24 mouse cellular contexts compared by ENCODE assay signal in genomic region chr7:83635726-83636125, GRCm38 (mm10). TPM values are rescaled to one million over a fixed set of nuclear protein-coding genes. Genes with fewer than 3 reads are reported as not detected.
A peak's percentile ranks its signal among the peaks of the same experiment; 100 is the strongest.
DNase-seq lines count a peak whose midpoint lies in the region; ATAC-seq and TF ChIP-seq lines count a peak whose summit lies in the region.
"Had no signal": no experiment of that assay in that cellular context is flagged by ENCODE, and none has a peak within 500 bp of the region (broad histone marks: within the 10 kb centered on the region; RNA-seq: fewer than 3 reads in every experiment).

No protein-coding gene starts in this region.

- no peaks in the 10 kb centered on the region for H3K27me3 ChIP-seq in forebrain, embryonic 14.5 days (replicated peaks; ENCODE audit: control insufficient read depth, insufficient read depth, low read length)
- no peaks in the 10 kb centered on the region for H3K27me3 ChIP-seq in forebrain, embryonic 13.5 days
- no peaks in the 10 kb centered on the region for H3K27me3 ChIP-seq in liver, adult 2 months (ENCODE audit: control insufficient read depth, insufficient read depth, low read length)
- no peaks in the 10 kb centered on the region for H3K27me3 ChIP-seq in liver, embryonic 11.5 days (replicated peaks; ENCODE audit: control insufficient read depth, insufficient read depth, low read length)
- H3K27me3 ChIP-seq: forebrain, embryonic 15.5 days; heart, embryonic 12.5 days; heart, embryonic 15.5 days had no signal

- no peak for TF ChIP-seq CTCF in liver, adult 2 months (IDR thresholded peaks at IDR 0.05; ENCODE audit: low read depth, low read length)
- no peak for TF ChIP-seq CTCF in brain, embryonic 14.5 days (IDR thresholded peaks at IDR 0.05; ENCODE audit: borderline replicate concordance, extremely low read depth, insufficient read depth, insufficient read length)

- TF ChIP-seq POLR2A in liver, adult 2 months (IDR thresholded peaks at IDR 0.05; ENCODE audit: extremely low read depth, insufficient read depth, low read length): no peak
- no peak for TF ChIP-seq POLR2A in brain, embryonic 14.5 days (IDR thresholded peaks at IDR 0.05; ENCODE audit: borderline replicate concordance, extremely low read depth, insufficient read depth, insufficient read length, poor library complexity, severe bottlenecking)

- H3K9ac ChIP-seq in forebrain, embryonic 14.5 days (ENCODE audit: low read length): no peak overlapping the region
- no peak overlapping the region for H3K9ac ChIP-seq in forebrain, embryonic 13.5 days
- no peak overlapping the region for H3K9ac ChIP-seq in liver, adult 2 months (ENCODE audit: low read depth, low read length)
- H3K9ac ChIP-seq in liver, embryonic 11.5 days (ENCODE audit: low read depth, low read length): no peak overlapping the region
- H3K9ac ChIP-seq: forebrain, embryonic 15.5 days; heart, embryonic 12.5 days; heart, embryonic 15.5 days; hindbrain, embryonic 14.5 days had no signal

- H3K9me3 ChIP-seq in forebrain, embryonic 14.5 days (replicated peaks; ENCODE audit: control insufficient read depth, low read length): no peaks in the 10 kb centered on the region
- H3K9me3 ChIP-seq in forebrain, embryonic 13.5 days (replicated peaks): no peaks in the 10 kb centered on the region
- no peaks in the 10 kb centered on the region for H3K9me3 ChIP-seq in liver, embryonic 11.5 days (ENCODE audit: control insufficient read depth, low read length)
- H3K9me3 ChIP-seq: forebrain, embryonic 10.5 days; forebrain, embryonic 15.5 days; heart, embryonic 12.5 days; heart, embryonic 15.5 days had no signal

- H3K4me2 ChIP-seq in forebrain, embryonic 14.5 days (ENCODE audit: low read length): no peak overlapping the region
- H3K4me2 ChIP-seq in forebrain, embryonic 13.5 days: no peak overlapping the region
- no peak overlapping the region for H3K4me2 ChIP-seq in liver, embryonic 11.5 days
- H3K4me2 ChIP-seq: forebrain, embryonic 15.5 days; heart, embryonic 12.5 days; heart, embryonic 15.5 days; hindbrain, embryonic 14.5 days had no signal

- no peaks in the 10 kb centered on the region for H3K36me3 ChIP-seq in forebrain, embryonic 14.5 days (ENCODE audit: control insufficient read depth, insufficient read depth, low read length)
- H3K36me3 ChIP-seq in forebrain, embryonic 13.5 days (ENCODE audit: poor library complexity, severe bottlenecking): peaks cover 14% of the 10 kb centered on the region; the same call in 1 of the 2 replicates
- peaks cover 56% of the 10 kb centered on the region for H3K36me3 ChIP-seq in liver, adult 2 months (ENCODE audit: control insufficient read depth, insufficient read depth, low read length)
- no peaks in the 10 kb centered on the region for H3K36me3 ChIP-seq in liver, embryonic 11.5 days (ENCODE audit: control insufficient read depth, insufficient read depth, low read length)
- H3K36me3 ChIP-seq: forebrain, embryonic 15.5 days had no signal

- H3K79me2 ChIP-seq in liver, adult 2 months (ENCODE audit: control insufficient read depth, insufficient read depth, low read length): peaks cover 4% of the 10 kb centered on the region; the same call in 1 of the 2 replicates

- no peak overlapping the region for H3K4me3 ChIP-seq in forebrain, embryonic 14.5 days (ENCODE audit: low read depth, low read length)
- no peak overlapping the region for H3K4me3 ChIP-seq in forebrain, embryonic 13.5 days
- no peak overlapping the region for H3K4me3 ChIP-seq in liver, adult 2 months (ENCODE audit: insufficient read depth, low read depth, low read length)
- H3K4me3 ChIP-seq in liver, embryonic 11.5 days (ENCODE audit: low read depth, low read length): no peak overlapping the region
- H3K4me3 ChIP-seq: forebrain, embryonic 10.5 days; forebrain, embryonic 15.5 days; heart, embryonic 12.5 days; heart, embryonic 15.5 days had no signal

- no peak overlapping the region for H3K27ac ChIP-seq in forebrain, embryonic 14.5 days (ENCODE audit: low read depth, low read length)
- H3K27ac ChIP-seq in forebrain, embryonic 13.5 days: no peak overlapping the region
- peak overlapping the region; percentile 78; the same call in 1 of the 2 replicates for H3K27ac ChIP-seq in liver, adult 2 months (replicated peaks; ENCODE audit: insufficient read depth, low read depth, low read length)
- H3K27ac ChIP-seq in liver, embryonic 11.5 days (ENCODE audit: low read depth, low read length): no peak overlapping the region
- H3K27ac ChIP-seq: forebrain, embryonic 10.5 days; forebrain, embryonic 15.5 days; heart, embryonic 15.5 days; hindbrain, embryonic 14.5 days had no signal

- H3K4me1 ChIP-seq in forebrain, embryonic 14.5 days (ENCODE audit: control insufficient read depth, insufficient read depth, low read length): 0 out of 2 replicates have a peak, but pooled peaks cover 2% of the 10 kb centered on the region
- H3K4me1 ChIP-seq in forebrain, embryonic 13.5 days: peaks cover 16% of the 10 kb centered on the region
- peaks cover 35% of the 10 kb centered on the region for H3K4me1 ChIP-seq in liver, adult 2 months (ENCODE audit: control insufficient read depth, insufficient read depth, low read length)
- H3K4me1 ChIP-seq in liver, embryonic 11.5 days (replicated peaks; ENCODE audit: control insufficient read depth, insufficient read depth, low read length): peaks cover 9% of the 10 kb centered on the region

- peak; percentile 56 for DNase-seq in forebrain, embryonic 14.5 days (ENCODE audit: low spot score)
- DNase-seq in liver, adult 2 months (ENCODE audit: extremely low read depth, low read depth, low spot score): peak; percentile 28
- no peak for DNase-seq in liver, embryonic 11.5 days (ENCODE audit: low spot score)
- peak; percentile 71 for DNase-seq in retina, postnatal 1 day
- DNase-seq in retina, embryonic 14.5 days (ENCODE audit: low spot score): no peak
- peak; percentile 52 for DNase-seq in brain, embryonic 14.5 days (ENCODE audit: low read depth)
- no peak for DNase-seq in adrenal gland, adult 2 months
- DNase-seq: adrenal gland, postnatal 10 days; adrenal gland, postnatal 36 days; gastrocnemius, postnatal 25 days; heart, adult 18-20 months; heart, postnatal 10 days; heart, postnatal 36 days had no signal

- ATAC-seq in forebrain, embryonic 14.5 days: no peak
- ATAC-seq in forebrain, embryonic 13.5 days: no peak
- no peak for ATAC-seq in liver, embryonic 11.5 days (replicated peaks; ENCODE audit: low FRiP score)
- ATAC-seq: activated CD4-positive, CD25-positive, alpha-beta regulatory T cell, adult 4 months; CD4-positive, CD25-positive, alpha-beta regulatory T cell, adult 4 months; forebrain, embryonic 15.5 days had no signal

- 83% methylated on average over 2 of the region's 2 CpGs for WGBS in forebrain, embryonic 14.5 days
- 85% methylated on average over 2 of the region's 2 CpGs for WGBS in forebrain, embryonic 13.5 days
- WGBS in liver, adult 2 months: 94% methylated on average over 2 of the region's 2 CpGs
- 89% methylated on average over 2 of the region's 2 CpGs for WGBS in liver, embryonic 11.5 days

RNA-seq across cellular contexts. Expression of gene Stard5, which starts 4.0 kb away (rescaled TPM):
- 7.7 and 8.1 TPM in 2 replicates for polyA plus RNA-seq in forebrain, embryonic 14.5 days (2014; fragmentation: Nextera tagmentation; extraction: Ambion mirVana)
- polyA plus RNA-seq in forebrain, embryonic 13.5 days (2015; fragmentation: Nextera tagmentation; extraction: Ambion mirVana): 7.5 and 8.5 TPM in 2 replicates
- 127 and 130 TPM in 2 replicates for total RNA-seq in liver, adult 2 months (2014; rRNA removed)
- 66.9 and 71.2 TPM in 2 replicates for polyA plus RNA-seq in liver, adult 2 months (2012; rRNA removed)
- 9.2 and 10.8 TPM in 2 replicates for polyA plus RNA-seq in liver, embryonic 11.5 days (2014; fragmentation: Nextera tagmentation; extraction: Ambion mirVana)
- 6.2 and 7.2 TPM in 2 replicates for polyA plus RNA-seq in brain, embryonic 14.5 days (2012; rRNA removed)
- total RNA-seq in adrenal gland, adult 2 months (2021): 10 to 100 TPM; 21.1 to 28.5 TPM
- 8.1 and 13.3 TPM in 2 replicates for polyA plus RNA-seq in adrenal gland, adult 2 months (2012; rRNA removed)

RNA-seq across cellular contexts. Expression of gene Tmc3, which starts 51.0 kb away (rescaled TPM):
- polyA plus RNA-seq in forebrain, embryonic 14.5 days (2014; fragmentation: Nextera tagmentation; extraction: Ambion mirVana): 0.14 and 0.23 TPM in 2 replicates
- polyA plus RNA-seq in forebrain, embryonic 13.5 days (2015; fragmentation: Nextera tagmentation; extraction: Ambion mirVana): 0.08 and 0.11 TPM in 2 replicates
- 0.20 and 0.28 TPM in 2 replicates for total RNA-seq in liver, adult 2 months (2014; rRNA removed)
- 0.06 and 0.15 TPM in 2 replicates for polyA plus RNA-seq in liver, adult 2 months (2012; rRNA removed)
- polyA plus RNA-seq in liver, embryonic 11.5 days (2014; fragmentation: Nextera tagmentation; extraction: Ambion mirVana): 0.42 and 0.47 TPM in 2 replicates
- polyA plus RNA-seq in brain, embryonic 14.5 days (2012; rRNA removed): 0.23 and 0.31 TPM in 2 replicates
- under 1 TPM; 0.12 to 0.17 TPM for total RNA-seq in adrenal gland, adult 2 months (2021)
- 0.08 and 0.26 TPM in 2 replicates for polyA plus RNA-seq in adrenal gland, adult 2 months (2012; rRNA removed)
- total RNA-seq: gastrocnemius, adult 8-10 months; MEL had no signal
- polyA plus RNA-seq: C2C12 had no signal

Comparison
In these comparisons a context has a peak if more than half of its experiments do, and no peak if none do; other contexts are left out.
1. DNase-seq: peak in forebrain, embryonic 14.5 days (single experiment), liver, adult 2 months (single experiment), retina, postnatal 1 day (single experiment) and brain, embryonic 14.5 days (single experiment); none in liver, embryonic 11.5 days (single experiment), retina, embryonic 14.5 days (single experiment) and adrenal gland, adult 2 months (single experiment).